Mouse (Mus musculus): ENCODE data around the gene Oaz2.
"Not testable (repeated sequence)": the region's sequence is repeated elsewhere in the genome, so short reads cannot be mapped to it uniquely, and the experiment has no call there.

Gene Oaz2

DNA sequence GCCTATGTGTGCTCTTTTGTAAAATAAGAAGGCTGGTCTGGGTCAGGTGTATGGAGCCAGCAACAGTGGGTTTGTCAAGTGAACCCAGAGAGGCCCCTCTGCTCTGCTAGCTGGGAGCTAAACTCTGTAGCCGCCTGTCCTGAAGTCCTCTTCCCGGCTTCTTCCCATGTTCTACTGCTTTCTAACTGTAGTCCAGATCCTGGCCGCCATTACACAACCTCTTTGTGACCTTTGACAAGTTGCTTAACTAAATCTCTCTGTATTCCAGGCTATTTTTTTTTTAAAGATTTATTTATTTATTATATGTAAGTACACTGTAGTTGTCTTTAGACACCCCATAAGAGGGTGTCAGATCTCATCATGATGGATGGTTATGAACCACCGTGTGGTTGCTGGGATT is 14.1 kb upstream of the Oaz2 start:
- DNase-seq: no peak

- no peak for DNase-seq
Observed at GRCm38 (mm10) chr9:65654700-65655237, 13.0 kb upstream of the Oaz2 start.

GRCm38 (mm10) chr9:65655540-65655939 is 12.3 kb upstream of the Oaz2 start:
- peak; percentile 35 for DNase-seq

GRCm38 (mm10) chr9:65657218-65657617 is 10.6 kb upstream of the Oaz2 start:
- no peak for DNase-seq

DNA sequence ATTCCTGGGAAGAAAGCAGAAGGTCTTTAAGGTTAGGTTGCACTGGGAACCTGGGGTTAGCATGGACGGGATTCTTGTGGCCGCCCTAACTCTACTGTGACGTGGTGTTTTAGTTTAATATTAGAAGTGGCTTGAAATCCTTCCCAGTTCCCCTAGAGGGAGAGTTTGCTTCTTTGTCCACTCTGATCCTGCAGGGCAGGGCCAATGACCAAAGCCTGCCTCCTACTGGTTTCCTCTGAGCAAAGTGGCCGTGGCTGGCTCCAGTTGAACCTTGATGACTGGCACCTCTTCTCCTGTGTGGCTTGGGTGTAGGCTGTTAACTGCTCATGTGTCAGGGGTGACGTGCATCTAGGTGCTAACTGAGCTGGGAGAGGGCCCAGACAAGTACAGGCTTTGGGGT is 6.8 kb upstream of the Oaz2 start:
- no peak for DNase-seq

DNA sequence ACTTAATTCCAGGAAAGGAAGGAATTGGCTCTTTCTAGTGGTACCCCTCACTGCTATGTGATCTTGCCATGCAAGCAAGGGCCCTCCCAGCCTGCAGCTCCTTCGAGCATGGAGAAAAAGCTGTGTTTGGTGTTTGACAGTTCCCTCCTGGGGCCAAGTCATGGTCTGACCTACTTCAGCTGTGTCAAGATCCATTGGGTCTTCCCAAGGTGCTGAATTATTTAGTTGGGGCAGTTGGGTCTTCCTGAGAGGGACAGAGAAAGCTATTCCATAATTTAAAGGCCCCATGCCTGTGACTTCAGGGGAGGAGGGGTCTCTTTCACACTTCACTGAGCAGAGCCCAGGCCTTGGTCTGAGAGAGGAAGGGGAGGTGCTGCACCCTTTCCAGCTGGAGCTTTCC is 6.3 kb upstream of the Oaz2 start:
- DNase-seq: no peak

DNA sequence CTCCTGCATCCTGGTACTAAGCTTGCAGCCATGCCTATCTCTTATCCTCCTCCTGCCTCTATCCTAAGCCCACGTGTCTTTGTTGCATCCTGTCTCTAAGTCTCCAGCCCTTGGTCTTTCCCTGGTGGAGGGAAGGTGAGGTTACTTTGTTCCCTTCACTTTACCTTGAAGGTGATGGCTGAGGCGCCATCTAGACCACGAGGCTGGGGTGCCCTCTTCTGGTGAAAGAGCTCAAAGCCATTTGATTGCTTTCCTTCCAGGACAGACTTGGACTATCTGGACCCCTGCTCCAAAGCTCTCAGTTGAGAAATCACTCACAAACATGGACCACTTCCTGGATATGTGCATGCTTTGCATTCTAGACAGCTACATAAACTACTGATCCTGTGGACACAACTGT is 3.6 kb upstream of the Oaz2 start:
- DNase-seq: peak; percentile 83

GRCm38 (mm10) chr9:65666042-65666441 is 1.8 kb upstream of the Oaz2 start:
- DNase-seq: peak; percentile 91

- peak; percentile 89 for DNase-seq
Observed at GRCm38 (mm10) chr9:65671431-65671931, 3.7 kb downstream of the Oaz2 start.

- peak; percentile 32 for DNase-seq
Observed at GRCm38 (mm10) chr9:65672996-65673395, 5.2 kb downstream of the Oaz2 start.

- DNase-seq: peak; percentile 81
Observed at GRCm38 (mm10) chr9:65675461-65676357, 7.9 kb downstream of the Oaz2 start.

GRCm38 (mm10) chr9:65676358-65677118 is 8.7 kb downstream of the Oaz2 start:
- peak; percentile 99 for DNase-seq

GRCm38 (mm10) chr9:65677119-65677462 is 9.3 kb downstream of the Oaz2 start:
- DNase-seq: no peak

GRCm38 (mm10) chr9:65679181-65679761 is 11.5 kb downstream of the Oaz2 start:
- DNase-seq: peak; percentile 85

- peak; percentile 66 for DNase-seq
Observed at GRCm38 (mm10) chr9:65680938-65681633, 13.3 kb downstream of the Oaz2 start.

GRCm38 (mm10) chr9:65681634-65681940 is 13.8 kb downstream of the Oaz2 start:
- no peak for DNase-seq

GRCm38 (mm10) chr9:65682183-65682582 is 14.4 kb downstream of the Oaz2 start:
- DNase-seq: no peak

- peak; percentile 71 for DNase-seq
Observed at GRCm38 (mm10) chr9:65682994-65683393, 15.2 kb downstream of the Oaz2 start.

- DNase-seq: no peak
Observed at GRCm38 (mm10) chr9:65684704-65685103, 16.9 kb downstream of the Oaz2 start.

DNA sequence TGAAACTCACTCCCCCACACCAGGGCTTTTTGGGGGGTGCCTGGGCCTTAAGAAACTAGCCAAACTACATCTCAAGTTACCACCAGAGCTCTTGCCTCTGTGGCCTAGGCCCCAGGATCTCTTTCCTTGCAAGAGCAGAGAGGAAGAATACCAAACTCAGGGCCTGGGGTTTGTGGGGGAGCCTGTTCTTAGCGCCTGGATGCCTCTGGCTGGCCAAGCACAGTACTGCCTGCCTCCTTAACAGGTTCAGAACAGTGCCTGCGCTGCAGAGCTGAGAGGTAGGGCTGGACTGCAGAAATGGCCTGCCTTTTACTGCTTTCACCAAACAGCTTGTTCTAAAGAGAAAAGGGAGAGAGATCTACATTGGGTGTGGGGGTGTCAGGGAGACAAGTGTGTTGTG is 22.1 kb downstream of the Oaz2 start:
- DNase-seq: not testable (repeated sequence)

DNA sequence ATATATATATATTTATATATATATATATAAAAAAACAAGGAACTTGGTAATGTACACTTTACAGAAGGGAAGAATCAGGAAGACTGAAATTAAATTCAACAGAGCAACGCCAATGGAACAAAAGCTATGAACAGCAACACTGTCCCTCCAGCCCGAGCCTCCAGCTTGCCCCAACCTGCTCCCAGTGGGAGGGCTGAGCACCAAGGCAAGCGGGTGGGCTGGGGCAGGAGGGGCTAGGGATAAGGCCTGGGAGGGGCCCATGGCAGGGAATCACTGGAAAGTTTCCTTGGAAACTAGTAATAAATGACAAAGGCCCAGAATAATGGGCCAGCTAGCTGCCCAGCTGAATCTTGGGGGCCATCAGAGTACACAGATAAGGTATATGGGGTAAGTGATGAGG is 24.7 kb downstream of the Oaz2 start:
- no peak for DNase-seq

DNA sequence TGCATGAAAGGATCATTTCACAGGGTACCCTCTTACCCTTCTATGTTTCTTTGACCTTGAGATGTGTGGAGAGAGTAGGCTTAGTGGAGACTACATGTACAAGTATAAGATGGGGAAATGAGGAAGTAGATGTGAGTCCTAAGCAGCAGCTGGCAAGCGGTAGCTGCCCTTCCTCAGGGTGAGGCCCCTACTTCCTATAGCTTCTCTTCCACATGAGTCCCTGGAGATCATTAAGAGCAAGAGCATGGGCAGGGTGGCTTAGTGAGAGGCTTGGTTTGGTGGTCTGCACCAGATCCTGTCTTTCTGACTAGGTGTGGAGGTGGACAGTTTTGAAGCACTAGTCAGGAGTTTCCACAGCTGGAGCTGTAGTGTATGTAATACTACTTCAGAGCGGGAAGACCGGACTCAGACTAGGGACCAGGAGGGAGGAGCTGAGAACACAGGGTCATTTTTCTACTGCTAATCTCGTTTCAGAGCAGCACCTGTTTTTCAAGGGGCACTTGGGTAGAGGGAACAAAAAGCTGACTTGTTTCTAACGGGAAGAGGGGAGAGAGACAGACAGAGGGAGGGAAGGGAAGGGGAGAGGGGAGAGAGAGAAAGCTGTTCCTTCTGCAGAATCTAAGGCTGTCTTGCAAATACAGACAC is 25.3 kb downstream of the Oaz2 start:
- no peak for DNase-seq
